Mouse (Mus musculus) MEL (cell line): Measurements from ENCODE around the gene Rsph10b. TPM values are rescaled to one million over a fixed set of nuclear protein-coding genes. Genes with fewer than 3 reads are reported as not detected.

Experiments used
- BHLHE40 ChIP-seq: IDR thresholded peaks from 2 replicates; pipeline ENCODE4 v1.6.1; 2012; ENCODE audit warnings: low read depth, mild to moderate bottlenecking, inconsistent platforms, low read length, improper control_type of control experiment, borderline replicate concordance
- CHD1 ChIP-seq: IDR thresholded peaks from 2 replicates; pipeline ENCODE4 v1.6.1; 2012; ENCODE audit warnings: low read depth, mild to moderate bottlenecking, inconsistent platforms, low read length, improper control_type of control experiment
- CHD2 ChIP-seq: IDR thresholded peaks from 2 replicates; pipeline ENCODE4 v1.6.1; 2011; ENCODE audit warnings: low read length, improper control_type of control experiment
- CTCF ChIP-seq, 3 experiments: IDR thresholded peaks in 2 of 3; conservative IDR thresholded peaks in 1 of 3; 2 replicates each; pipeline ENCODE4 v1.5.1; 2011 to 2012; ENCODE audit warnings: low read length in 3 of 3, low read depth in 2 of 3, mild to moderate bottlenecking in 2 of 3, improper control_type of control experiment in 1 of 3, inconsistent platforms in 1 of 3, mixed read lengths in 1 of 3, moderate library complexity in 1 of 3; ENCODE audit not compliant: control insufficient read depth in 1 of 3, insufficient read depth in 1 of 3, poor library complexity in 1 of 3, severe bottlenecking in 1 of 3
- E2F4 ChIP-seq: IDR thresholded peaks from 2 replicates; pipeline ENCODE4 v1.6.1; 2011; ENCODE audit warnings: low read depth, low read length, improper control_type of control experiment, borderline replicate concordance
- ETS1 ChIP-seq: IDR thresholded peaks from 2 replicates; pipeline ENCODE4 v1.6.1; 2012; ENCODE audit warnings: low read depth, mild to moderate bottlenecking, inconsistent platforms, low read length, improper control_type of control experiment, moderate library complexity
- GABPA ChIP-seq: IDR thresholded peaks from 2 replicates; pipeline ENCODE4 v1.6.1; 2012; ENCODE audit warnings: low read depth, mild to moderate bottlenecking, inconsistent platforms, low read length, improper control_type of control experiment, moderate library complexity
- JUND ChIP-seq: IDR thresholded peaks from 2 replicates; pipeline ENCODE4 v1.6.1; 2011; ENCODE audit warnings: low read depth, mild to moderate bottlenecking, improper control_type of control experiment, low read length
- KAT2A ChIP-seq: conservative IDR thresholded peaks from 2 replicates; pipeline ENCODE4 v1.6.1; 2012; ENCODE audit warnings: low read depth, low read length, improper control_type of control experiment, inconsistent platforms
- MAX ChIP-seq: IDR thresholded peaks from 2 replicates; pipeline ENCODE4 v1.6.1; 2011; ENCODE audit warnings: low read length, improper control_type of control experiment
- MAZ ChIP-seq: IDR thresholded peaks from 2 replicates; pipeline ENCODE4 v1.6.1; 2012; ENCODE audit warnings: low read depth, mild to moderate bottlenecking, inconsistent platforms, low read length, improper control_type of control experiment
- MYB ChIP-seq: IDR thresholded peaks from 2 replicates; pipeline ENCODE4 v1.6.1; 2011; ENCODE audit warnings: mild to moderate bottlenecking, low read depth, low read length, improper control_type of control experiment
- NELFE ChIP-seq: IDR thresholded peaks from 2 replicates; pipeline ENCODE4 v1.6.1; 2011; ENCODE audit warnings: low read depth, low read length, improper control_type of control experiment
- POLR2A ChIP-seq, 2 experiments: IDR thresholded peaks; 2 replicates each; pipeline ENCODE4 v1.6.1; 2011 to 2012; ENCODE audit warnings: low read length in 2 of 2, mild to moderate bottlenecking in 2 of 2, control low read depth in 1 of 2, improper control_type of control experiment in 1 of 2, low read depth in 1 of 2, moderate library complexity in 1 of 2; ENCODE audit not compliant: control insufficient read depth in 1 of 2, insufficient read depth in 1 of 2, poor library complexity in 1 of 2
- POLR2AphosphoS2 ChIP-seq: IDR thresholded peaks from 2 replicates; pipeline ENCODE4 v1.6.1; 2011; ENCODE audit warnings: low read length, improper control_type of control experiment
- POLR2AphosphoS5 ChIP-seq: IDR thresholded peaks from 2 replicates; pipeline ENCODE4 v1.6.1; 2012; ENCODE audit warnings: low read depth, borderline replicate concordance, mild to moderate bottlenecking, inconsistent platforms, low read length, moderate library complexity, mixed read lengths
- RAD21 ChIP-seq: IDR thresholded peaks from 2 replicates; pipeline ENCODE4 v1.6.1; 2011; ENCODE audit warnings: mild to moderate bottlenecking, low read depth, low read length, improper control_type of control experiment
- RCOR1 ChIP-seq: IDR thresholded peaks from 2 replicates; pipeline ENCODE4 v1.6.1; 2012; ENCODE audit warnings: low read depth, mild to moderate bottlenecking, inconsistent platforms, low read length, improper control_type of control experiment
- SMC3 ChIP-seq: IDR thresholded peaks from 2 replicates; pipeline ENCODE4 v1.6.1; 2011; ENCODE audit warnings: low read depth, low read length, improper control_type of control experiment
- TAL1 ChIP-seq: IDR thresholded peaks from 2 replicates; pipeline ENCODE4 v1.6.1; 2012; ENCODE audit warnings: mild to moderate bottlenecking, inconsistent platforms, low read length, moderate library complexity, mixed read lengths
- TCF12 ChIP-seq: IDR thresholded peaks from 2 replicates; pipeline ENCODE4 v1.6.1; 2014; ENCODE audit warnings: low read depth, mild to moderate bottlenecking, inconsistent platforms, low read length, improper control_type of control experiment, moderate library complexity
- UBTF ChIP-seq: IDR thresholded peaks from 2 replicates; pipeline ENCODE4 v1.6.1; 2012; ENCODE audit warnings: low read depth, mild to moderate bottlenecking, inconsistent platforms, low read length, improper control_type of control experiment, moderate library complexity, borderline replicate concordance; ENCODE audit not compliant: insufficient read depth
- USF1 ChIP-seq: IDR thresholded peaks from 2 replicates; pipeline ENCODE4 v1.6.1; 2014; ENCODE audit warnings: low read depth, mild to moderate bottlenecking, inconsistent platforms, low read length, improper control_type of control experiment, moderate library complexity
- ZC3H11A ChIP-seq: IDR thresholded peaks from 2 replicates; pipeline ENCODE4 v1.6.1; 2012; ENCODE audit warnings: low read depth, mild to moderate bottlenecking, inconsistent platforms, low read length, improper control_type of control experiment
- ZMIZ1 ChIP-seq: IDR thresholded peaks from 2 replicates; pipeline ENCODE4 v1.6.1; 2012; ENCODE audit warnings: low read depth, mild to moderate bottlenecking, inconsistent platforms, low read length, improper control_type of control experiment, moderate library complexity
- ZNF384 ChIP-seq: IDR thresholded peaks from 2 replicates; pipeline ENCODE4 v1.6.1; 2012; ENCODE audit warnings: low read depth, mild to moderate bottlenecking, inconsistent platforms, low read length, improper control_type of control experiment
- polyA plus RNA-seq, 2 experiments: library from polyadenylated mRNA; stranded (reverse) in 1 of 2; unstranded in 1 of 2; fragments of >175 nt in 1 of 2; fragments of >200 nt in 1 of 2; gene quantifications; 2 replicates each; pipeline versions ENCODE4 v1.2.1 to v1.2.4; 2012; ENCODE audit warnings: low replicate concordance in 2 of 2, low read depth in 1 of 2; ENCODE audit not compliant: insufficient read length in 2 of 2, insufficient read depth in 1 of 2, missing spikeins in 1 of 2
- total RNA-seq: library from RNA; depleted of rRNA; stranded (reverse); fragments of 300-350 nt; gene quantifications from 2 replicates; pipeline ENCODE4 v1.2.3, GENCODE M21; 2012

Rsph10b gene
- total and polyA plus RNA-seq, 3 experiments: 0.04 to 0.17 TPM; not detected in 1

DNA sequence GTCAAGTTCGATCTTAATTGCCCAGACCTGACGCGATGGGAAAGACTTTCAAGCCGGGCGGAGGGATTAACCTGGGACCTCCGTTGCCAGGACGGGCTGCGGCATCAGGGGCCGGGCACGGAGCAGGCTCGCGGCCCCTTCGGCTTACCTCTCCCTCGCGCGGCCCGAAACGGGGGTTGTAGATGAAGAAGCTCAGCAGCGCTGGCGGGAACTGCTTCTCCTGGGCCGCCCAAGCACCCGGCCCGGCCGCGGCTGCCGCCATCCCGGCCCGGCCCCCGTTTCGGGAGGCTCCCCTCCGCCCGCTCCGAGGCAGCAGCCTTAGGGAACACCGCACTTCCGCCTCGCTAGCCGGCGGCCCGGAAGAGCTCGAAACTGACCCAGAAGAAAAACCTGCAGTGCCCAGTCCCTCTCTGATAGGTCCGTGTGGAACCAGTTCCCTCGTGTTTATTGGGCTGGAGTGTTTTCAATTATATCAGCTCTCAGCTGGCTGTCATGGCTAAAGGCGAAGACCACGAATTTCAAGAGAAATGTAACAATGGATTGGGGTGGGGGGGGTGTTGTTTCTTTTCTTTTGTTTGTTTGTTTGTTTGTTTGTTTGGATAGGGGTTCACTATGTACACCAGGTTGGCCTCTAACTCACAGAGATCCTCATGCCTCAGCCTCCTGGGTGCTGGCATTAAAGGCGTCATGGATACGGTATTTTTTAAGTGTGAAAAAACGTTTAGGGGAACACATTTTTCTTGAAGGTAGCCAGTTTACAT lies 81.9 kb downstream of the Rsph10b start, which contains the start of gene Ccz1 (continued):
- TF ChIP-seq KAT2A (peak; percentile 90), USF1 (peak; percentile 21; the same call in 1 of the 2 replicates), POLR2A (IDR thresholded peaks at IDR 0.05; ENCODE audit: control insufficient read depth in 1 of 2, insufficient read depth in 1 of 2, low read depth in 1 of 2, low read length in 2 of 2, poor library complexity in 1 of 2) (peak; percentile 50 to 74; a peak in 2 of 4 replicates), UBTF (peak; percentile 48; the same call in 1 of the 2 replicates), POLR2AphosphoS5 (no peak), TCF12 (peak; percentile 54; the same call in 1 of the 2 replicates), ZNF384 (peak; percentile 52; the same call in 1 of the 2 replicates), SMC3 (no peak), MYB (no peak), JUND (no peak), CTCF (IDR thresholded peaks at IDR 0.05 in 2 of 3, conservative IDR thresholded peaks at IDR 0.05 in 1 of 3; ENCODE audit: control insufficient read depth in 1 of 3, insufficient read depth in 1 of 3, low read depth in 2 of 3, low read length in 3 of 3, poor library complexity in 1 of 3, severe bottlenecking in 1 of 3) (no peak), ZC3H11A (no peak), RCOR1 (peak; percentile 61; the same call in 1 of the 2 replicates), RAD21 (no peak), BHLHE40 (no peak), MAZ (peak; percentile 80), MAX (peak; percentile 71), CHD2 (peak; percentile 87), ZMIZ1 (0 out of 2 replicates have a peak, but pooled peaks have one; percentile 48), CHD1 (no peak), POLR2AphosphoS2 (no peak), TAL1 (no peak), ETS1 (0 out of 2 replicates have a peak, but pooled peaks have one; percentile 52), GABPA (no peak), E2F4 (0 out of 2 replicates have a peak, but pooled peaks have one; percentile 53), NELFE (peak; percentile 61)
- TF ChIP-seq, all 39 proteins: peak for 22
